Mouse (Mus musculus) hindbrain, embryonic 16.5 days (tissue): ENCODE data around the gene Dpep1. TPM values are rescaled to one million over a fixed set of nuclear protein-coding genes. Genes with fewer than 3 reads are reported as not detected.
A peak's percentile ranks its signal among the peaks of the same experiment; 100 is the strongest.
"Not testable (repeated sequence)": the region's sequence is repeated elsewhere in the genome, so short reads cannot be mapped to it uniquely, and the experiment has no call there.

Experiments
- ATAC-seq: fragments of 200-750 bp; cut with Nextera tagmentation; 2 replicates; pipeline ENCODE4 v1.8.0; 2017; ENCODE audit warnings: moderate TSS enrichment, moderate library complexity
- H3K27ac ChIP-seq: fragments of 300-500 bp; sonication (generic); 2 replicates; pipeline ENCODE4 v1.5.1; 2014; ENCODE audit warnings: low read depth, mild to moderate bottlenecking, control low read depth, low read length, moderate library complexity
- H3K27me3 ChIP-seq: fragments of 300-500 bp; sonication (generic); replicated peaks from 2 replicates; pipeline ENCODE4 v1.6.1; 2014; ENCODE audit warnings: low read length; ENCODE audit not compliant: control insufficient read depth, insufficient read depth
- H3K36me3 ChIP-seq: fragments of 300-500 bp; sonication (generic); 2 replicates; pipeline ENCODE4 v1.6.1; 2014; ENCODE audit warnings: mild to moderate bottlenecking, low read length, moderate library complexity, mixed read lengths; ENCODE audit not compliant: control insufficient read depth, insufficient read depth
- H3K4me1 ChIP-seq: fragments of 300-500 bp; sonication (generic); 2 replicates; pipeline ENCODE4 v1.6.1; 2014; ENCODE audit warnings: low read depth, low read length; ENCODE audit not compliant: control insufficient read depth, insufficient read depth
- H3K4me2 ChIP-seq: fragments of 300-500 bp; sonication (generic); 2 replicates; pipeline ENCODE4 v1.6.1; 2014; ENCODE audit warnings: mild to moderate bottlenecking, low read length, control low read depth, moderate library complexity
- H3K4me3 ChIP-seq: fragments of 300-500 bp; sonication (generic); 2 replicates; pipeline ENCODE4 v1.5.1; 2014; ENCODE audit warnings: mild to moderate bottlenecking, low read length, control low read depth, moderate library complexity
- H3K9ac ChIP-seq: fragments of 300-500 bp; sonication (generic); 2 replicates; pipeline ENCODE4 v1.6.1; 2014; ENCODE audit warnings: low read depth, mild to moderate bottlenecking, control low read depth, low read length, moderate library complexity
- H3K9me3 ChIP-seq: fragments of 300-500 bp; sonication (generic); 2 replicates; pipeline ENCODE4 v1.6.1; 2014; ENCODE audit warnings: mild to moderate bottlenecking, low read length, moderate library complexity; ENCODE audit not compliant: control insufficient read depth
- WGBS: fragments of 180-500 bp; shearing (Covaris S2); extraction: QIAGEN DNeasy Blood & Tissue Kit; methylation state at CpG from one replicate; pipeline ENCODE4 v1.1.7; 2014; 5-methylcytosine and 5-hydroxymethylcytosine counted together
- polyA plus RNA-seq: library from polyadenylated mRNA; unstranded; fragments of >200 nt; fragmentation: Nextera tagmentation; extraction: Ambion mirVana; gene quantifications from 2 replicates; pipeline ENCODE4 v1.2.1, GENCODE M21; 2015

Dpep1 gene
- polyA plus RNA-seq, 1 experiment from 2014 or later: 0.68 TPM

DNA sequence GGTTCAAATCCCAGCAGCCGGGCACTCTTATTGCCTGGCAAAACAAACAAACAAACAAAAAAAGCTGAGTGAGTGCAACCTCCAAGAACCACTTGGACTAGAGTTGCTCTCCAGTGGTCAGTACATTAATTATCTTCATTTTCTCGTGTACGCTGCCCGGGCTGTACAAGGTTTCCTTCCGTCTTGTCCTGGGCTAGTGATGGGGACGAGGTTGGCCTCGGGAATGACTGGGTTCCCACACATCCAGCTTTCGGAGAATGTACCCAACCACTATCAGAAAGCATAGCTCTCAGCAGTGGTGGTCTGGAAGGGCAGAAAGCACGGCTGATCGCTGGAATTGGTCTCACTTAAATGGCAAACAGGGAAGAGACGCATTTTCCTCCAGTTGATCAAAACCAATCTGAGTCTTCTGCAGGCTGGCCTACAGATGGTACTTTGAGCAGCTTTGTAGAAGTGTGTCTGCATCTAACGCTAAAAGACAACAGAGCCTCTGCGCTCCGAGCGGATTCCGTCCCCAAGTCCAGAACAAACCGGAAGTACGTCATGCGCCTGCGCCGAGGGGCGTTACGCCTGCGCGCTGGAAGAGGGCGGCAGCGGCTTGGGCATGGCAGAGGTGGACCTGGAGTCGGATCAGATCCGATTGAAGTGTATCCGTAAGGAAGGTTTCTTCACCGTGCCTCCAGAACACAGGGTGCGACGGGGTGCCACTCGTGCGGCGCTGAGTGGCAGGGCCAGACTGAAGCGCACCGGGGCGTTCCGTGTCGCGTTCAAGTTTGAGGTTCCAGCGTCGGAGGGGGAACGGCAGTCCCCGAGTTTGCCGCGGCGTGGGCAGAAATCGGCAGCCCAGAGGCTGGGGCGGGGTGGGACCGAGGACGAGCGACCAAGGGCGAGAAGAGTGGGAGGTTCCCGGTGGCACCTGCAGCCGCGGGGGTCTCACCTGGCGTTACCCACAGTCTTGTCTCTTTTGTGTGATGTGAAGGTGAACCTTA is 38.5 kb downstream of the Dpep1 start, which contains the start of gene Cdk10:
Cdk10 (plus strand) TSS at position 565 of the 989 bp plus-strand sequence.
- 2% methylated on average over 58 of the region's 59 CpGs for WGBS

GRCm38 (mm10) chr8:123228416-123228815 is 42.4 kb downstream of the Dpep1 start:
- Histone ChIP-seq H3K9ac (no peak overlapping the region), H3K27ac (no peak overlapping the region), H3K27me3 (no peaks in the 10 kb centered on the region), H3K36me3 (0 out of 2 replicates have a peak, but pooled peaks cover 3% of the 10 kb centered on the region), H3K4me2 (no peak overlapping the region), H3K4me3 (no peak overlapping the region), H3K9me3 (no peaks in the 10 kb centered on the region), H3K4me1 (peaks cover 14% of the 10 kb centered on the region)
- 100% methylated on average over 1 of the region's 1 CpGs for WGBS
- ATAC-seq: no peak

More for the DNA sequence above, 38.5 kb downstream of the Dpep1 start, which contains the start of gene Cdk10:
- no peaks in the 10 kb centered on the region for H3K9me3 ChIP-seq
- H3K27ac ChIP-seq: peak within 1 kb of the TSS; percentile 73
- H3K36me3 ChIP-seq: 0 out of 2 replicates have a peak, but pooled peaks cover 3% of the 10 kb centered on the region
- H3K27me3 ChIP-seq: no peaks in the 10 kb centered on the region
- peak within 1 kb of the TSS; percentile 59 for H3K4me3 ChIP-seq
- ATAC-seq: peak; percentile 94
- H3K4me2 ChIP-seq: peak within 1 kb of the TSS; percentile 72
- H3K9ac ChIP-seq: peak within 1 kb of the TSS; percentile 79
- H3K4me1 ChIP-seq: peaks cover 14% of the 10 kb centered on the region

DNA sequence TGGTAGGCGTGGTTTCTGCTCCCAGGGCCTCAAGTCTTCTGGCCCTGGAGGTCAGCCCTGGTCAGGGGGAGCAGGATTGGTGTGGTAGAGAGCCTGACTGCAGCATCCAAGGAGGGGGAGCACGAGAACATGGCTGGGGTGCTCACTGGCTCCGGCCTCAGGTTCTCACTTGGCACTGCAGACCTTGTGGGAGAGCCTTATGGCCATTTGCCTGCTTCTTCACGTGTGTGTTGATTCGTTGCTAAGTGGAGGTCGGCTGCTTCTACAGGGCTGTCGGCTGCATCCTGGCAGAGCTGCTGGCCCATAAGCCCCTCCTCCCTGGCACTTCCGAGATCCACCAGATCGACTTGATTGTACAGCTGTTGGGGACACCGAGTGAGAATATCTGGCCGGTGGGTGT is 44.3 kb downstream of the Dpep1 start:
- H3K9ac ChIP-seq, H3K4me3 ChIP-seq, H3K9me3 ChIP-seq, H3K36me3 ChIP-seq, H3K4me2 ChIP-seq, ATAC-seq, H3K27me3 ChIP-seq, H3K27ac ChIP-seq: not testable (repeated sequence)
- peaks cover 17% of the 10 kb centered on the region for H3K4me1 ChIP-seq
- 86% methylated on average over 9 of the region's 11 CpGs for WGBS

GRCm38 (mm10) chr8:123231742-123232141 is 45.7 kb downstream of the Dpep1 start:
- WGBS: 61% methylated on average over 5 of the region's 5 CpGs
- no peak for ATAC-seq
- Histone ChIP-seq H3K27ac (no peak overlapping the region), H3K9ac (no peak overlapping the region), H3K27me3 (0 out of 2 replicates have a peak, but pooled peaks cover 2% of the 10 kb centered on the region), H3K36me3 (0 out of 2 replicates have a peak, but pooled peaks cover 3% of the 10 kb centered on the region), H3K9me3 (no peaks in the 10 kb centered on the region), H3K4me3 (no peak overlapping the region), H3K4me1 (peaks cover 16% of the 10 kb centered on the region), H3K4me2 (no peak overlapping the region)

DNA sequence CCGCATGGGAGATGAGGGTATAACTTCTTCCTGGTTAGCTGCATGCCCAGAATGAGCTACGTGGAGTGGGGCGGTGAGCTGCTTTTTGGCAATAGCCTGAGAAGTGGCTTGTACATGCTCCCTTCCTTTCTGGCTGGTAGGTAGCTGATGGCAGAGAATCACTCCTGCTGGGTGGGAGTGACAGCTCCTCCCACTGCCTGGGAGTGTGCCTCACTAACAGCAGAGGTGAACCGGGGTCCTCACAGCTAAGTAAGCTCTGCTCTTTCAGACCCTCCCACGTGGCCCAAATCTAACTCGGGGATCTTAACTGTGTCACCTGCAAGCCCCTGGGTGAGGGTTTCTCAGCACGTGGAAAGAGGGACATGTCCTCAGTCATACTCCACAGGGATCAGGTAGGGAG is 46.5 kb downstream of the Dpep1 start:
- WGBS: 32% methylated on average over 7 of the region's 7 CpGs
- H3K27me3 ChIP-seq: 0 out of 2 replicates have a peak, but pooled peaks cover 2% of the 10 kb centered on the region
- no peak overlapping the region for H3K9ac ChIP-seq
- H3K4me3 ChIP-seq: no peak overlapping the region
- H3K36me3 ChIP-seq: 0 out of 2 replicates have a peak, but pooled peaks cover 3% of the 10 kb centered on the region
- peaks cover 16% of the 10 kb centered on the region for H3K4me1 ChIP-seq
- no peak overlapping the region for H3K4me2 ChIP-seq
- no peak for ATAC-seq
- H3K27ac ChIP-seq: no peak overlapping the region
- no peaks in the 10 kb centered on the region for H3K9me3 ChIP-seq

DNA sequence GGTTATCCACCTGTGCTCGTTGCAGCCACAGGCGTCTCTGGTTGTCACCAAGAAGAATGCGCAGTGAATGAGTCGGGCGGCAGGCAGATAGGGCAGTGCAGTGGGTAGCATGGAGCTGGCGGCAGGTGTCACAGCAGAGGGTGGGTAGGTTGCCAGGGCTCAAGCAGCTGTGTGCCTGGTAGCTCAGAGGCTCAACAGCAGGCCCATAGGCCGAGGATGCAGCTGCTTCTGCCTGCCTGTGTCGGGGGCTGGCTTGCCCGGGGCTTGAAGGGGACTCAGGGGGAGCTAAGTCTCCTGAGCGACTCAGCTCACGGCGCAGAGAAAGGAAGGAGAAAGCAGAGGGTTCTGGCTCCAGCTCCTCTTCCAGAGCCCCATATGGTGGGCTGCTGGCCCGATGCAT is 47.3 kb downstream of the Dpep1 start:
- H3K4me2 ChIP-seq: no peak overlapping the region
- H3K27ac ChIP-seq: no peak overlapping the region
- no peak overlapping the region for H3K9ac ChIP-seq
- H3K36me3 ChIP-seq: no peaks in the 10 kb centered on the region
- H3K4me1 ChIP-seq: peaks cover 16% of the 10 kb centered on the region
- no peaks in the 10 kb centered on the region for H3K9me3 ChIP-seq
- no peak overlapping the region for H3K4me3 ChIP-seq
- WGBS: 46% methylated on average over 13 of the region's 13 CpGs
- ATAC-seq: no peak
- 0 out of 2 replicates have a peak, but pooled peaks cover 2% of the 10 kb centered on the region for H3K27me3 ChIP-seq

DNA sequence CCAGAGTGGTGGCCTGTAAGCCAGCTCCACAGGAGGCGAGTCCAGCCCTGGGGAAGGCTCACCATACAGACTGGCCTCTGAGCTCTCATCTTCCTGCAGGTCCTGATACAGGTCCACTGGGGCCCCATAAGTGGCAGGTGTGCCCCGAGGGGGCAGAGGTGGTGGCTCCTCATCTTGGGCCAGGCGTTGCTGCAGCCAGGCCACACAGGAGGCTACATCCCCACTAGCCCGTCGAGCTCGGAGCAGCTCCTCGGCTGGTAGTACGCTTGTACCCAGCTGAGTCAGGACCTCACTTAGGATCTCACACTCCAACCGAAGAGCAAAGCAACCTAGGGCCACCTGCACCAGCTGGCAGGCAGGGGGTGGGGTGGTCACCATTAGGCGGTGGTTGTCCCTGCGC is 47.7 kb downstream of the Dpep1 start:
- 0 out of 2 replicates have a peak, but pooled peaks cover 2% of the 10 kb centered on the region for H3K27me3 ChIP-seq
- 75% methylated on average over 11 of the region's 11 CpGs for WGBS
- peaks cover 16% of the 10 kb centered on the region for H3K4me1 ChIP-seq
- ATAC-seq: no peak
- H3K4me3 ChIP-seq: no peak overlapping the region
- no peaks in the 10 kb centered on the region for H3K9me3 ChIP-seq
- no peak overlapping the region for H3K27ac ChIP-seq
- H3K9ac ChIP-seq: no peak overlapping the region
- H3K4me2 ChIP-seq: no peak overlapping the region
- no peaks in the 10 kb centered on the region for H3K36me3 ChIP-seq

DNA sequence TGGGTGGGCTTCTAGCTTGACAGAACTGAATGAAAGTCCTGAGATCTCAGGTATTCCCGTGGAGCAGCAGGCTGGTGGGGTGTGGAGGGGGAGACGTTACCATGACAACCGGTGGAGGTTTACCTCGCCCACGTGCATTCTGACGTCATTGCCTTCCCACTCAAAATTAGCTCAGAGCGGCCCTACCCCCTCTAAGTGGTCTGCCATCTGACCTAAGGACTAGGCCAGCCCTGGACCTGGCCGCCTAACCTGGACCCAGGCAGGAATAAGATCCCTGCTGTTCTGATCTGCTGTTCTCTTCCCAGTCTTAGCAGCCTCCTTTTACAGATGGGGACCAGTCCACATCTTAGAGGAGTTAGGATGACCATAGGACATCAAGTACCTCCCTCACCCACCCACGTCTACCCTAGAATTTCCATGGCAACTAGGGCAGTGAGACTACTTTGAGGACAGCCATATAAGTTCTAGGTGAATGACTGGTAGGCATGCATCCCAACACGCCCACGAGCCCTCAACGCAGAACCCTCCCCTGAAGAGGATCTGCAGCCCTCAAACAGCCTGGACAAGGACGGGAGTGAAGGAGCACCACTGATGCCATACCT is 49.0 kb downstream of the Dpep1 start:
- 30% methylated on average over 13 of the region's 13 CpGs for WGBS

More for the DNA sequence above, 49.0 kb downstream of the Dpep1 start:
- H3K4me1 ChIP-seq: peaks cover 16% of the 10 kb centered on the region
- H3K9me3 ChIP-seq: no peaks in the 10 kb centered on the region
- H3K4me2 ChIP-seq: peak overlapping the region; percentile 93
- no peaks in the 10 kb centered on the region for H3K36me3 ChIP-seq
- no peak overlapping the region for H3K27ac ChIP-seq
- peak; percentile 16; the same call in 1 of the 2 replicates for ATAC-seq
- peak overlapping the region; percentile 54 for H3K4me3 ChIP-seq
- H3K27me3 ChIP-seq: 0 out of 2 replicates have a peak, but pooled peaks cover 2% of the 10 kb centered on the region
- peak overlapping the region; percentile 75 for H3K9ac ChIP-seq
